Mouse (Mus musculus): ENCODE results near the gene Etv6.

DNA sequence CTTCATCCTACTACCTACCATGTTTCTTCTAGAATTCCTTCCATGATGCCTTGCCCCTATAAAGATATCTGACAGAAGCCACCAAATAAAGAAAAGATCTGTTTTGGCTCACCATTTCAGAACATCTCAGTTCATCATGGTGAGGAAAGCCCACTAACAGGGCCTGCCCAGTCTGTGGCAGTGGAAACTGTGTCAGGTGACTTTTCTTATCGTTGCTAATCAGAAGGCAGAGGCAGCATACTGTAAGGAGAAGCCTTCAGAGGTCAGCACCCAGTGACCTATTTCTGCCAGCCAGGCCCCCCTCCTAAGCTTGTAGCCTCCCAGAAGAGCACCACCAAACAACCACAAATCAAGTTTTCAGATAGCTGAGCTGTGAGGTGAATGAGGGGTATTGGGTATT lies 135.7 kb downstream of the Etv6 start:
- TF ChIP-seq CTCF (IDR thresholded peaks at IDR 0.05; ENCODE audit: control insufficient read depth, insufficient read depth, insufficient replicate concordance, low read depth, low read length) (no peak), POLR2A (IDR thresholded peaks at IDR 0.05; ENCODE audit: control insufficient read depth, low read depth, low read length) (no peak)

Measured in testis, adult 2 months (tissue).